Mouse (Mus musculus): Measurements from ENCODE around the gene Tat.

Tat gene

GRCm38 (mm10) chr8:110039659-110040058 lies 49.4 kb downstream of the Tat start, which contains the start of gene Chst4:
TSS of gene Chst4 (minus strand) at chr8:110039740.
- no peak for DNase-seq (ENCODE audit: low spot score in 2 of 2)

DNA sequence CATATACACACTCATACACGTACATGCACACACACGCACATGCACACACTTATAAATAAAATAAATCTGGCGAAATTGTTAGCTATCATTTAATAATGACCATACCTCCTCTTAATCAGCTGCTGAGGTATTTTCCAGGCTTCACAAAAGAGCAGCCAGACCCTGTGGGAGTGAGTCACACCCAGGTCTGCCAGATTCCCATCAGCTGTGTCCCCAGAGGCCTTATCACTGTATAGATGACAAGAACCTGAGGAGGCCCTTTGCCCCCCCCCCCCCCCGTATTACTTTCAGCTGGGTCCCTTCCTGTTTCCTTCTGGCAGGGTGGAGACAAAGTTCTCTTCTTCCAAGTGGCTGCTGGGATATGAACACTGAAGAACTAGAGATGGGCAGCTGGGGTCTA lies 50.3 kb downstream of the Tat start:
- DNase-seq (ENCODE audit: low spot score in 2 of 2), result no peak
